Mouse (Mus musculus): ENCODE measurements around the gene Creb3. TPM values are rescaled to one million over a fixed set of nuclear protein-coding genes. Genes with fewer than 3 reads are reported as not detected.

The Creb3 gene
- polyA plus RNA-seq, 1 experiment from 2014 or later: 36.2 TPM

DNA sequence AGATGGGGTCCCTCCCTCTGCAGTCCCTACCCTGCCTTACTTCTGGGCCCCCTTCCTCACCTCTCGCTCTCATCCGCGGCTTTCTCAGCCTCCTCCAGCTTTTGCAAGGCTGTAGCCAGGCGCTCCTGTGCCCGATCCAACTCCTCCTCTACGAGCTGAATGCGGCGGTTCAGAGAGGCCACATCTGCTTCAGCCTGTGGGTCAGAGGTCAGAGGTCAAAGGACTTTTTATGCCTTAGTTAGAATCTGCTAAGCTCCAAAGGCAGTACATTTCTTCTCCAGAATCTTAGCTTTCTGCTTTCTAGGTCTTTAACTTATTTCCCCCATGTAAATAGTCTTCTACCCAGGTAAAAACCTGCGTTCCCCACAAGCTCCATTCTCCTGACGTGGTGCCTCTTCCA, 42.6 kb upstream of the Creb3 start:
- Histone ChIP-seq H3K4me2 (ENCODE audit: low read depth, low read length) (peak overlapping the region; percentile 51), H3K36me3 (replicated peaks; ENCODE audit: insufficient read depth, low read length) (no peaks in the 10 kb centered on the region), H3K4me1 (ENCODE audit: insufficient read depth) (peaks cover 18% of the 10 kb centered on the region), H3K4me3 (ENCODE audit: low read depth, low read length) (no peak overlapping the region), H3K27ac (ENCODE audit: low read depth) (no peak overlapping the region), H3K27me3 (ENCODE audit: insufficient read depth, low read length) (peaks cover 42% of the 10 kb centered on the region), H3K9ac (replicated peaks) (no peak overlapping the region), H3K9me3 (ENCODE audit: low read length) (no peaks in the 10 kb centered on the region)
- no peak for TF ChIP-seq EP300 (IDR thresholded peaks at IDR 0.05; ENCODE audit: low read depth)
- no peak for TF ChIP-seq CTCF (IDR thresholded peaks at IDR 0.05; ENCODE audit: low read depth)
- 47% methylated on average over 10 of the region's 10 CpGs for WGBS (ENCODE audit: insufficient replicate concordance)
- DNase-seq (no peak), ATAC-seq (peak; percentile 32; the same call in 1 of the 2 replicates)

DNA sequence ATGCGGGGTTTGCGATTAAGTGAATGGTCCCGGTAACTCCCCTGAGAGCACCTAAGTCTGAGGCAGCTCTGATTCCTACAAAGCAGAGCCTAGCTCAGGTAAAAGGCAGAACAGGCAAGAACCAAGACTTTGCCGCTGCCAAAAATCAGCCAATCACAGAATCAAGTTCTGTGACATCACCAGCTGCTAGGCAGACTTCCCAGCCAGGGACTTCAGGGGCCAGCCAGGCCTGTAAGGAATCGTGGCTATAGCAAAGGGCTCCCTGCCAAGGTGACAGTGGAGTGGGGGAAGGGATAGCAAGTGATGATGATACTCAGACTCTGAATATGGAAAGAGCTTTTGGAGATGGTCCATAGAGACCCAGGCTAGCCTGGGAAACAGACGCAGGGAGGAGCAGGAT, 42.2 kb upstream of the Creb3 start:
- H3K4me1 ChIP-seq (ENCODE audit: insufficient read depth): peaks cover 18% of the 10 kb centered on the region
- peak; percentile 91 for DNase-seq
- TF ChIP-seq CTCF (IDR thresholded peaks at IDR 0.05; ENCODE audit: low read depth) (no peak), EP300 (IDR thresholded peaks at IDR 0.05; ENCODE audit: low read depth) (no peak)
- peak overlapping the region; percentile 51 for H3K4me2 ChIP-seq (ENCODE audit: low read depth, low read length)
- H3K27me3 ChIP-seq (ENCODE audit: insufficient read depth, low read length): peaks cover 46% of the 10 kb centered on the region
- no peak overlapping the region for H3K27ac ChIP-seq (ENCODE audit: low read depth)
- H3K4me3 ChIP-seq (ENCODE audit: low read depth, low read length): no peak overlapping the region
- WGBS (ENCODE audit: insufficient replicate concordance): 29% methylated on average over 6 of the region's 6 CpGs
- H3K9ac ChIP-seq (replicated peaks): no peak overlapping the region
- no peaks in the 10 kb centered on the region for H3K9me3 ChIP-seq (ENCODE audit: low read length)
- no peaks in the 10 kb centered on the region for H3K36me3 ChIP-seq (replicated peaks; ENCODE audit: insufficient read depth, low read length)
- peak; percentile 52; the same call in 1 of the 2 replicates for ATAC-seq

DNA sequence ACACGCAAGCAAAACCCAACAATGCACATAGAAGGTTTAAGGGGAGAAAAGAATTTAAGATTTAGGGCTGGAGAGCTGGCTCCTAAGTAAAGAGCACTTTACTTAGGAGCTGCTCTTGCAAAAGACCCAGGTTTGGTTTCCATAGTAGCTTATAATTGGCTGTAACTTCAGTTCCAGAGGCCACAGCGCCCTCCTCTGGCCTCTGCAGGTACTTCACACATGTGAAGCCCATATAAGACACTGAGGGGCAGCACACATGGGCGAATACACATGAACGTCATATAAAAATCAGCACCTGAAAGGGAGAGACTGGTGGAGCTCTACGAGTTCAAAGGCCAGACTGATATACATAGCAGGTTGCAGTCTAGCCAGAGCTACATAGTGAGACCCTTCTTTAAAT, 34.3 kb upstream of the Creb3 start:
- Histone ChIP-seq H3K9ac (replicated peaks) (no peak overlapping the region), H3K9me3 (ENCODE audit: low read length) (no peaks in the 10 kb centered on the region), H3K27me3 (ENCODE audit: insufficient read depth, low read length) (peaks cover 26% of the 10 kb centered on the region), H3K36me3 (replicated peaks; ENCODE audit: insufficient read depth, low read length) (peaks cover 27% of the 10 kb centered on the region), H3K27ac (ENCODE audit: low read depth) (no peak overlapping the region), H3K4me3 (ENCODE audit: low read depth, low read length) (no peak overlapping the region), H3K4me2 (ENCODE audit: low read depth, low read length) (no peak overlapping the region), H3K4me1 (ENCODE audit: insufficient read depth) (peaks cover 8% of the 10 kb centered on the region)
- 62% methylated on average over 5 of the region's 5 CpGs for WGBS (ENCODE audit: insufficient replicate concordance)
- ATAC-seq (no peak), DNase-seq (peak; percentile 43)
- TF ChIP-seq CTCF (IDR thresholded peaks at IDR 0.05; ENCODE audit: low read depth) (peak; percentile 57), EP300 (IDR thresholded peaks at IDR 0.05; ENCODE audit: low read depth) (no peak)

DNA sequence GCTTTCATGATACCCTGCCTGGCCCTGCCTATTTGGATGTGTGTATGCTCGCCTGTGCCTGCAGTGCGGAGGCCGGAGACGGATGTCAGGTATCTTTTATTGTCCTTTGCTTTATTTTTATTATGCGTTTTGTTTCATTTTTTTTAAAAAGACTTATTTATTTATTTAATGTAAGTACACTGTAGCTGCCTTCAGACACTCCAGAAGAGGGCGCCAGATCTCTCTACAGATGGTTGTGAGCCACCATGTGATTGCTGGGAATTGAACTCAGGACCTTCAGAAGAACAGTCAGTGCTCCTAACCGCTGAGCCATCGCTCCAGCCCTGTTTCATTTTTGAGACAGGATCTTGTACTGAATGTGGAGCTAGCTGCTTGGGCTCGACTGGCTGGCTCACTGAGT, 33.6 kb upstream of the Creb3 start:
- no peak overlapping the region for H3K27ac ChIP-seq (ENCODE audit: low read depth)
- peak; percentile 25 for DNase-seq
- no peak overlapping the region for H3K4me2 ChIP-seq (ENCODE audit: low read depth, low read length)
- H3K9me3 ChIP-seq (ENCODE audit: low read length): no peaks in the 10 kb centered on the region
- H3K9ac ChIP-seq (replicated peaks): no peak overlapping the region
- 74% methylated on average over 9 of the region's 9 CpGs for WGBS (ENCODE audit: insufficient replicate concordance)
- TF ChIP-seq EP300 (IDR thresholded peaks at IDR 0.05; ENCODE audit: low read depth) (no peak), CTCF (IDR thresholded peaks at IDR 0.05; ENCODE audit: low read depth) (peak; percentile 41)
- no peak for ATAC-seq
- H3K27me3 ChIP-seq (ENCODE audit: insufficient read depth, low read length): peaks cover 20% of the 10 kb centered on the region
- H3K36me3 ChIP-seq (replicated peaks; ENCODE audit: insufficient read depth, low read length): peaks cover 33% of the 10 kb centered on the region
- peaks cover 6% of the 10 kb centered on the region for H3K4me1 ChIP-seq (ENCODE audit: insufficient read depth)
- H3K4me3 ChIP-seq (ENCODE audit: low read depth, low read length): no peak overlapping the region

DNA sequence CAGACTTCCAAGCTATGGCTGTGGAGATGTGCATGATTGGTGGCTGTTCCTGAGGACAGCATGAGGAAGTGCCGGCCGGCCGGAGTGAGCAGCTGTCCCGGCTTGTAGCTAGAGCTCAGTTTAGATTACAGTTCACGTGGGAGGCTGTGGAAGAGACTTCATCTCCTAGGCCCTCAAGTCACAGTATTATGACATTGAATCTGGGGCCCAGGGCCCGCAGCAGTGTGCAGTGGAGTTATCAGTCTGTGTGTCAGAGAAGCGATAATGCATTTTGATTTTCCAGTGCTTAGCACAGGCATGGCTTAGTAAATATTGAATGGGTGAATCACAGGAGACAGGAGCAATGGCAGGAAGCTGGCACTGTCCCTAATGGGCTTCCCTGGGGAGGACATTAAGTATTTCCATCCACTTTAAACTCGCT, 32.0 kb upstream of the Creb3 start:
- DNase-seq (no peak), ATAC-seq (no peak)
- H3K9ac ChIP-seq (replicated peaks): no peak overlapping the region
- no peaks in the 10 kb centered on the region for H3K4me1 ChIP-seq (ENCODE audit: insufficient read depth)
- no peak overlapping the region for H3K27ac ChIP-seq (ENCODE audit: low read depth)
- no peak overlapping the region for H3K4me2 ChIP-seq (ENCODE audit: low read depth, low read length)
- H3K9me3 ChIP-seq (ENCODE audit: low read length): no peaks in the 10 kb centered on the region
- WGBS (ENCODE audit: insufficient replicate concordance): 56% methylated on average over 8 of the region's 8 CpGs
- TF ChIP-seq CTCF (IDR thresholded peaks at IDR 0.05; ENCODE audit: low read depth) (no peak), EP300 (IDR thresholded peaks at IDR 0.05; ENCODE audit: low read depth) (no peak)
- no peak overlapping the region for H3K4me3 ChIP-seq (ENCODE audit: low read depth, low read length)
- peaks cover 4% of the 10 kb centered on the region; the same call in 1 of the 2 replicates for H3K27me3 ChIP-seq (ENCODE audit: insufficient read depth, low read length)
- peaks cover 48% of the 10 kb centered on the region for H3K36me3 ChIP-seq (replicated peaks; ENCODE audit: insufficient read depth, low read length)

DNA sequence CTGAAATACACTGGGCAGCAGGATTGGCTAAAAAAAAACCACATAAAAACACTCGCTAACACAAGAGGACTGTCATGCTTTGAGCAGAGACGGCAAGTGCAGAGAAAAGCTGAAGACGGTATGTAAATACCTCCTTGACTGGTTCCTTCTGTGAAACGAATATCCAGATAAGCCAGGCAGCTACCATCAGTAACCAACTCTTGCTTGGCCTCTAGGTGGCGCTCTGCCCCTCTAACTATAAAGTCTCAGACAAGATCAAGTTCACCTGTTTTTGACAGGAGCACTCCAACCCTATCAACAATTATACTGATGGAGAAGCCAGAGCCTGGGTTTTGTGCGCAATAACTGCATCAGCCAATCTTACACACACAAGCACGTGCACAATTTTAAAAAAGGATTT, 31.6 kb upstream of the Creb3 start:
- Histone ChIP-seq H3K9me3 (ENCODE audit: low read length) (no peaks in the 10 kb centered on the region), H3K9ac (replicated peaks) (no peak overlapping the region), H3K27me3 (ENCODE audit: insufficient read depth, low read length) (no peaks in the 10 kb centered on the region; the same call in 1 of the 2 replicates), H3K4me2 (ENCODE audit: low read depth, low read length) (no peak overlapping the region), H3K4me1 (ENCODE audit: insufficient read depth) (no peaks in the 10 kb centered on the region), H3K27ac (ENCODE audit: low read depth) (no peak overlapping the region), H3K36me3 (replicated peaks; ENCODE audit: insufficient read depth, low read length) (peaks cover 52% of the 10 kb centered on the region), H3K4me3 (ENCODE audit: low read depth, low read length) (no peak overlapping the region)
- ATAC-seq (peak; percentile 36; the same call in 1 of the 2 replicates), DNase-seq (peak; percentile 87)
- TF ChIP-seq CTCF (IDR thresholded peaks at IDR 0.05; ENCODE audit: low read depth) (peak; percentile 89), EP300 (IDR thresholded peaks at IDR 0.05; ENCODE audit: low read depth) (no peak)
- WGBS (ENCODE audit: insufficient replicate concordance): 24% methylated on average over 7 of the region's 7 CpGs

DNA sequence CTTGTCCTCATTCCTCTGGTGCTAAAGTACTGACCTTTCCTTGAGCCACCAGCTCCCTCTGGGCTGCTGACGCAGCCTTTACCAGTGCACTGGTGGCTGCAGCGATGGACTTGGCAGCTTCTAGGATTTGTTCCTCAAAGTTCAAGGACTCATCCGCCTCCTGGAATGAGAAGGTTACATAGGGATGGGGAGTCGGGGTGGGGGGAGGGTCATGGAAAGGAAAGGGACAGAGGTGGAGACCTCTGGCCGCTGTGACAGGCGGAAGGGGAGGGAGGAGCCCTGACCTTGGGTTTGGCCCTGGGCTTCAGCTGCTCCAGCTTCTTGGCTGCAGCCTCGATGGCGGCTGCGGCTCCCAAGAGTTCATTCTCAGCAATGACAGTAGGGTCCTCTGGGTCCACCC, 28.9 kb upstream of the Creb3 start:
- 75% methylated on average over 9 of the region's 9 CpGs for WGBS (ENCODE audit: insufficient replicate concordance)
- DNase-seq: no peak
- Histone ChIP-seq H3K9me3 (ENCODE audit: low read length) (no peaks in the 10 kb centered on the region), H3K9ac (replicated peaks) (no peak overlapping the region), H3K4me2 (ENCODE audit: low read depth, low read length) (no peak overlapping the region), H3K36me3 (replicated peaks; ENCODE audit: insufficient read depth, low read length) (peaks cover 78% of the 10 kb centered on the region), H3K4me3 (ENCODE audit: low read depth, low read length) (no peak overlapping the region), H3K4me1 (ENCODE audit: insufficient read depth) (no peaks in the 10 kb centered on the region), H3K27ac (ENCODE audit: low read depth) (no peak overlapping the region), H3K27me3 (ENCODE audit: insufficient read depth, low read length) (no peaks in the 10 kb centered on the region)
- no peak for ATAC-seq
- TF ChIP-seq CTCF (IDR thresholded peaks at IDR 0.05; ENCODE audit: low read depth) (no peak), EP300 (IDR thresholded peaks at IDR 0.05; ENCODE audit: low read depth) (no peak)
